Mouse (Mus musculus): Measurements from ENCODE around the gene Rgs16. TPM values are rescaled to one million over a fixed set of nuclear protein-coding genes. Genes with fewer than 3 reads are reported as not detected.

The Rgs16 gene
- total RNA-seq, 4 experiments from 2014 or later, result 5.3 to 8.8 (median 7.4) TPM

Other genes starting within 250 kb of the Rgs16 start
- gene Npl, start 190.3 kb upstream of the Rgs16 start, total RNA-seq (2022), result 1 to 10 TPM; 3.3 to 6.6 (median 5.1) TPM
- 10 to 100 TPM; 52.3 to 76.3 (median 59.5) TPM for gene Rgs8, start 87.3 kb upstream of the Rgs16 start, total RNA-seq (2022)
- gene Rnasel, start 9.1 kb downstream of the Rgs16 start, total RNA-seq (2022), result 10 to 100 TPM in 1 of 4 experiments, 1 to 10 TPM in 3; 7.9 to 10.0 (median 8.9) TPM
- gene Rgsl1, start 103.8 kb downstream of the Rgs16 start, total RNA-seq (2022), result 1 to 10 TPM in 3 of 4 experiments, under 1 TPM in 1; 0.90 to 1.3 (median 1.2) TPM
- gene Teddm1b, start 134.0 kb downstream of the Rgs16 start, total RNA-seq (2022), result not detected
- not detected for gene Teddm1a, start 151.4 kb downstream of the Rgs16 start, total RNA-seq (2022)
- gene Glul, start 159.6 kb downstream of the Rgs16 start, total RNA-seq (2022), result 1,000 to 10,000 TPM; 1,586 to 2,043 (median 1,837) TPM
- gene Teddm2, start 159.9 kb downstream of the Rgs16 start, total RNA-seq (2022), result 1 to 10 TPM; 2.2 to 3.9 (median 2.3) TPM